Mouse (Mus musculus) cerebellum, adult 2 months (tissue): Measurements from ENCODE around the gene Cyp2w1.

Experiments used
- CTCF ChIP-seq: fragments of 200-500 bp; IDR thresholded peaks from 2 replicates; pipeline ENCODE4 v1.5.1; 2011; ENCODE audit warnings: low read depth, mild to moderate bottlenecking, control low read depth, low read length, moderate library complexity, borderline replicate concordance; ENCODE audit not compliant: insufficient read depth
- POLR2A ChIP-seq: fragments of 200-500 bp; IDR thresholded peaks from 2 replicates; pipeline ENCODE4 v1.6.1; 2011; ENCODE audit warnings: low read length, control low read depth, borderline replicate concordance; ENCODE audit not compliant: insufficient read depth

- TF ChIP-seq CTCF (no peak), POLR2A (no peak)
These were observed 21.6 kb downstream of the Cyp2w1 start for GRCm38 (mm10) chr5:139373889-139374444.
